In the genomic region with DNA sequence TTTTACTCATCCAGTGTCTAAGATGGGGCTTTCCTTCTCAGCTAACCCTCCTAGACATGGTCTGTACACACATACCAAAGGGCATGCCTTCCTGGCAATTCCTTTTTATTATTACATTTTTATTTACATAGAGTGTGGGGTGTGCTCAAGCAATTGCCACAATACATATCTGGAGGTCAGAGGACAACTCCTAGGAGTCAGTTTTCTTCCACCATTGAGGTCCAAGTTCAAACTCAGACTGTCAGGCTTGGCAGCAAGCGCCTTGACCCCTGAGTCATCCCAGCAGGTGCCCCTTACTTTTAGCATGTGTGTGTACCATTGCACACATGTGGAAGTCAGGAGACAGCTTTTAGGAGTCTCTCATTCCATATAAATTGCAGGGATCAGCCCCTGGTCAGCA, we compare ENCODE assay signal across 31 mouse cellular contexts. TPM values are rescaled to one million over a fixed set of nuclear protein-coding genes. Genes with fewer than 3 reads are reported as not detected.
DNase-seq lines count a peak whose midpoint lies in the region; ATAC-seq and TF ChIP-seq lines count a peak whose summit lies in the region.
"Had no signal": no experiment of that assay in that cellular context is flagged by ENCODE, and none has a peak within 500 bp of the region (broad histone marks: within the 10 kb centered on the region; RNA-seq: fewer than 3 reads in every experiment).

No protein-coding gene starts in this region.

- no peak for TF ChIP-seq CTCF in liver, postnatal 0 days (IDR thresholded peaks at IDR 0.05; ENCODE audit: low read depth)

- H3K9me3 ChIP-seq in intestine, embryonic 14.5 days (ENCODE audit: control insufficient read depth, low read length), result no peaks in the 10 kb centered on the region
- no peaks in the 10 kb centered on the region for H3K9me3 ChIP-seq in intestine, embryonic 16.5 days (ENCODE audit: control insufficient read depth, low read length)
- no peaks in the 10 kb centered on the region for H3K9me3 ChIP-seq in liver, postnatal 0 days (ENCODE audit: low read length)
- H3K9me3 ChIP-seq in hindbrain, embryonic 11.5 days (ENCODE audit: control insufficient read depth, low read length), result no peaks in the 10 kb centered on the region
- H3K9me3 ChIP-seq: embryonic facial prominence, embryonic 13.5 days; embryonic facial prominence, embryonic 15.5 days; forebrain, embryonic 10.5 days; forebrain, embryonic 12.5 days; G1E had no signal

- no peak overlapping the region for H3K9ac ChIP-seq in intestine, embryonic 14.5 days (ENCODE audit: low read length)
- no peak overlapping the region for H3K9ac ChIP-seq in intestine, embryonic 16.5 days (ENCODE audit: low read depth, low read length)
- no peak overlapping the region for H3K9ac ChIP-seq in liver, postnatal 0 days (replicated peaks)
- no peak overlapping the region for H3K9ac ChIP-seq in hindbrain, embryonic 11.5 days (ENCODE audit: low read depth, low read length)
- H3K9ac ChIP-seq: embryonic facial prominence, embryonic 13.5 days; embryonic facial prominence, embryonic 15.5 days; forebrain, embryonic 12.5 days had no signal

- no peaks in the 10 kb centered on the region for H3K4me1 ChIP-seq in intestine, embryonic 14.5 days (replicated peaks; ENCODE audit: control insufficient read depth, insufficient read depth, low read length)
- no peaks in the 10 kb centered on the region for H3K4me1 ChIP-seq in intestine, embryonic 16.5 days (ENCODE audit: control insufficient read depth, insufficient read depth, low read length)
- no peaks in the 10 kb centered on the region for H3K4me1 ChIP-seq in liver, postnatal 0 days (ENCODE audit: insufficient read depth)
- no peaks in the 10 kb centered on the region for H3K4me1 ChIP-seq in hindbrain, embryonic 11.5 days (replicated peaks; ENCODE audit: control insufficient read depth, insufficient read depth, low read length)
- H3K4me1 ChIP-seq: embryonic facial prominence, embryonic 13.5 days; embryonic facial prominence, embryonic 15.5 days; forebrain, embryonic 10.5 days; forebrain, embryonic 12.5 days had no signal

- H3K36me3 ChIP-seq in intestine, embryonic 14.5 days (ENCODE audit: control insufficient read depth, insufficient read depth, low read length), result peaks cover 47% of the 10 kb centered on the region
- H3K36me3 ChIP-seq in intestine, embryonic 16.5 days (ENCODE audit: control insufficient read depth, insufficient read depth, low read length), result peaks cover 10% of the 10 kb centered on the region; the same call in 1 of the 2 replicates
- H3K36me3 ChIP-seq in liver, postnatal 0 days (replicated peaks; ENCODE audit: insufficient read depth, low read length), result peaks cover 51% of the 10 kb centered on the region
- peaks cover 7% of the 10 kb centered on the region; the same call in 1 of the 2 replicates for H3K36me3 ChIP-seq in hindbrain, embryonic 11.5 days (ENCODE audit: control insufficient read depth, insufficient read depth, low read length)

- no peak for TF ChIP-seq EP300 in liver, postnatal 0 days (IDR thresholded peaks at IDR 0.05; ENCODE audit: low read depth)

- DNase-seq in heart, adult 11 months, result peak; percentile 54
- DNase-seq in heart, adult 8-10 months (ENCODE audit: low spot score), result no peak
- no peak for DNase-seq in intestine, embryonic 14.5 days (ENCODE audit: low spot score)
- peak; percentile 70 for DNase-seq in large intestine, adult 2 months (ENCODE audit: low read depth, low spot score)
- DNase-seq in liver, postnatal 0 days, result no peak
- no peak for DNase-seq in hindbrain, embryonic 11.5 days (ENCODE audit: low spot score)
- DNase-seq in ovary, postnatal 10 days (ENCODE audit: low spot score), result no peak
- DNase-seq: adrenal gland, adult 8-10 months; adrenal gland, postnatal 14 days; adrenal gland, postnatal 36 days; B cell, adult 2 months; cerebellum, adult 11-12 months; cerebellum, adult 2 months; cerebellum, adult 9-10 months; cerebellum, postnatal 10 days; cerebellum, postnatal 25 days had no signal

- WGBS in intestine, embryonic 14.5 days, result 83% methylated on average over 1 of the region's 1 CpGs
- WGBS in intestine, embryonic 16.5 days, result 78% methylated on average over 1 of the region's 1 CpGs
- WGBS in large intestine, adult 2 months, result 43% methylated on average over 1 of the region's 1 CpGs
- WGBS in liver, postnatal 0 days (ENCODE audit: insufficient replicate concordance), result 79% methylated on average over 1 of the region's 1 CpGs
- WGBS in hindbrain, embryonic 11.5 days, result 88% methylated on average over 1 of the region's 1 CpGs

- H3K27me3 ChIP-seq in intestine, embryonic 14.5 days (replicated peaks; ENCODE audit: control insufficient read depth, insufficient read depth, low read length), result no peaks in the 10 kb centered on the region
- no peaks in the 10 kb centered on the region for H3K27me3 ChIP-seq in intestine, embryonic 16.5 days (replicated peaks; ENCODE audit: control insufficient read depth, insufficient read depth, low read length)
- H3K27me3 ChIP-seq in liver, postnatal 0 days (ENCODE audit: insufficient read depth, low read length), result no peaks in the 10 kb centered on the region
- H3K27me3 ChIP-seq in hindbrain, embryonic 11.5 days (ENCODE audit: control insufficient read depth, insufficient read depth, low read length), result no peaks in the 10 kb centered on the region
- H3K27me3 ChIP-seq: CH12.LX; embryonic facial prominence, embryonic 13.5 days; embryonic facial prominence, embryonic 15.5 days; forebrain, embryonic 12.5 days; Patski had no signal

- H3K4me3 ChIP-seq in intestine, embryonic 14.5 days (ENCODE audit: low read depth, low read length), result no peak overlapping the region
- no peak overlapping the region for H3K4me3 ChIP-seq in intestine, embryonic 16.5 days (ENCODE audit: low read length)
- no peak overlapping the region for H3K4me3 ChIP-seq in liver, postnatal 0 days (ENCODE audit: low read depth, low read length)
- no peak overlapping the region for H3K4me3 ChIP-seq in hindbrain, embryonic 11.5 days (ENCODE audit: low read depth, low read length)
- H3K4me3 ChIP-seq: embryonic facial prominence, embryonic 13.5 days; embryonic facial prominence, embryonic 15.5 days; erythroblast, embryonic 14.5 days; forebrain, embryonic 10.5 days; forebrain, embryonic 12.5 days had no signal

- H3K4me2 ChIP-seq in intestine, embryonic 14.5 days (ENCODE audit: low read length), result no peak overlapping the region
- H3K4me2 ChIP-seq in intestine, embryonic 16.5 days (ENCODE audit: low read depth, low read length), result no peak overlapping the region
- H3K4me2 ChIP-seq in liver, postnatal 0 days (ENCODE audit: low read depth, low read length), result no peak overlapping the region
- no peak overlapping the region for H3K4me2 ChIP-seq in hindbrain, embryonic 11.5 days (replicated peaks; ENCODE audit: low read depth, low read length)
- H3K4me2 ChIP-seq: embryonic facial prominence, embryonic 13.5 days; embryonic facial prominence, embryonic 15.5 days; forebrain, embryonic 12.5 days had no signal

- 0 out of 2 replicates have a peak, but pooled peaks have one; percentile 47 for ATAC-seq in intestine, embryonic 14.5 days (replicated peaks; ENCODE audit: low FRiP score, low TSS enrichment, low read depth)
- peak; percentile 93 for ATAC-seq in intestine, embryonic 16.5 days
- ATAC-seq in liver, postnatal 0 days, result no peak
- no peak for ATAC-seq in hindbrain, embryonic 11.5 days (ENCODE audit: low FRiP score)
- ATAC-seq: activated CD4-positive, CD25-positive, alpha-beta regulatory T cell, adult 4 months; CD4-positive, CD25-positive, alpha-beta regulatory T cell, adult 4 months; forebrain, embryonic 14.5 days; Patski had no signal

- no peak overlapping the region for H3K27ac ChIP-seq in intestine, embryonic 14.5 days (ENCODE audit: low read depth)
- H3K27ac ChIP-seq in intestine, embryonic 16.5 days (ENCODE audit: low read length), result peak overlapping the region; percentile 64
- H3K27ac ChIP-seq in liver, postnatal 0 days (ENCODE audit: low read depth), result no peak overlapping the region
- no peak overlapping the region for H3K27ac ChIP-seq in hindbrain, embryonic 11.5 days (ENCODE audit: low read depth, low read length)
- H3K27ac ChIP-seq: embryonic facial prominence, embryonic 13.5 days; embryonic facial prominence, embryonic 15.5 days; forebrain, embryonic 10.5 days; forebrain, embryonic 12.5 days had no signal

RNA-seq across cellular contexts. Expression of gene Ensa, which starts 10.8 kb away (rescaled TPM):
- 10 to 100 TPM; 77.2 to 84.9 (median 80.6) TPM for total RNA-seq in heart, adult 8-10 months (2022)
- polyA plus RNA-seq in intestine, embryonic 14.5 days (2014; fragmentation: Nextera tagmentation; extraction: Ambion mirVana), result 71.8 and 75.6 TPM in 2 replicates
- 67.3 and 69.9 TPM in 2 replicates for polyA plus RNA-seq in intestine, embryonic 16.5 days (2015; fragmentation: Nextera tagmentation; extraction: Ambion mirVana)
- polyA plus RNA-seq in large intestine, adult 2 months (2012; rRNA removed), result 12.4 and 14.6 TPM in 2 replicates
- 20.1 and 23.9 TPM in 2 replicates for polyA plus RNA-seq in liver, postnatal 0 days (2015; fragmentation: Nextera tagmentation; extraction: Ambion mirVana)
- 83.4 and 87.4 TPM in 2 replicates for polyA plus RNA-seq in hindbrain, embryonic 11.5 days (2014; fragmentation: Nextera tagmentation; extraction: Ambion mirVana)

RNA-seq across cellular contexts. Expression of gene Golph3l, which starts 25.3 kb away (rescaled TPM):
- total RNA-seq in heart, adult 8-10 months (2022), result 10 to 100 TPM; 17.9 to 20.9 (median 19.6) TPM
- polyA plus RNA-seq in intestine, embryonic 14.5 days (2014; fragmentation: Nextera tagmentation; extraction: Ambion mirVana), result 38.5 and 38.7 TPM in 2 replicates
- polyA plus RNA-seq in intestine, embryonic 16.5 days (2015; fragmentation: Nextera tagmentation; extraction: Ambion mirVana), result 42.6 and 44.3 TPM in 2 replicates
- polyA plus RNA-seq in large intestine, adult 2 months (2012; rRNA removed), result 18.4 and 19.9 TPM in 2 replicates
- polyA plus RNA-seq in liver, postnatal 0 days (2015; fragmentation: Nextera tagmentation; extraction: Ambion mirVana), result 11.1 and 11.3 TPM in 2 replicates
- polyA plus RNA-seq in hindbrain, embryonic 11.5 days (2014; fragmentation: Nextera tagmentation; extraction: Ambion mirVana), result 43.1 and 43.2 TPM in 2 replicates

RNA-seq across cellular contexts. Expression of gene Mcl1, which starts 44.6 kb away (rescaled TPM):
- 100 to 1,000 TPM; 123 to 159 (median 134) TPM for total RNA-seq in heart, adult 8-10 months (2022)
- 49.8 and 57.5 TPM in 2 replicates for polyA plus RNA-seq in intestine, embryonic 14.5 days (2014; fragmentation: Nextera tagmentation; extraction: Ambion mirVana)
- polyA plus RNA-seq in intestine, embryonic 16.5 days (2015; fragmentation: Nextera tagmentation; extraction: Ambion mirVana), result 14.7 and 17.0 TPM in 2 replicates
- polyA plus RNA-seq in large intestine, adult 2 months (2012; rRNA removed), result 30.9 and 77.4 TPM in 2 replicates
- 36.2 and 38.2 TPM in 2 replicates for polyA plus RNA-seq in liver, postnatal 0 days (2015; fragmentation: Nextera tagmentation; extraction: Ambion mirVana)
- 76.1 and 87.4 TPM in 2 replicates for polyA plus RNA-seq in hindbrain, embryonic 11.5 days (2014; fragmentation: Nextera tagmentation; extraction: Ambion mirVana)

RNA-seq across cellular contexts. Expression of gene Hormad1, which starts 54.5 kb away (rescaled TPM):
- total RNA-seq in heart, adult 8-10 months (2022), result not detected
- polyA plus RNA-seq in intestine, embryonic 14.5 days (2014; fragmentation: Nextera tagmentation; extraction: Ambion mirVana), result 0.12 TPM in 1 of 2 replicates, not detected in the other
- 0.10 TPM in 1 of 2 replicates, not detected in the other for polyA plus RNA-seq in intestine, embryonic 16.5 days (2015; fragmentation: Nextera tagmentation; extraction: Ambion mirVana)
- not detected in 2 replicates for polyA plus RNA-seq in large intestine, adult 2 months (2012; rRNA removed)
- polyA plus RNA-seq in liver, postnatal 0 days (2015; fragmentation: Nextera tagmentation; extraction: Ambion mirVana), result not detected in 2 replicates
- not detected in 2 replicates for polyA plus RNA-seq in hindbrain, embryonic 11.5 days (2014; fragmentation: Nextera tagmentation; extraction: Ambion mirVana)
- total RNA-seq: adrenal gland, adult 18-20 months; adrenal gland, adult 8-10 months; adrenal gland, postnatal 14 days; adrenal gland, postnatal 36 days; CH12.LX had no signal
- polyA plus RNA-seq: activated CD4-positive, CD25-positive, alpha-beta regulatory T cell, adult 4 months; CD4-positive, CD25-positive, alpha-beta regulatory T cell, adult 4 months; cerebellum, adult 2 months; cortical plate, adult 2 months; embryonic facial prominence, embryonic 11.5 days; embryonic facial prominence, embryonic 13.5 days; embryonic facial prominence, embryonic 15.5 days; erythroblast, embryonic 14.5 days; forebrain, embryonic 10.5 days; forebrain, embryonic 12.5 days; forebrain, embryonic 14.5 days; G1E; Patski had no signal

Comparison
In these comparisons a context has a peak if more than half of its experiments do, and no peak if none do; other contexts are left out.
1. DNase-seq: peak in heart, adult 11 months (single experiment) and large intestine, adult 2 months (single experiment); none in heart, adult 8-10 months (single experiment), intestine, embryonic 14.5 days (single experiment), liver, postnatal 0 days (single experiment), hindbrain, embryonic 11.5 days (single experiment) and ovary, postnatal 10 days (single experiment).
2. ATAC-seq: peak in intestine, embryonic 14.5 days (single experiment) and intestine, embryonic 16.5 days (single experiment); none in liver, postnatal 0 days (single experiment) and hindbrain, embryonic 11.5 days (single experiment).